In the genomic region with DNA sequence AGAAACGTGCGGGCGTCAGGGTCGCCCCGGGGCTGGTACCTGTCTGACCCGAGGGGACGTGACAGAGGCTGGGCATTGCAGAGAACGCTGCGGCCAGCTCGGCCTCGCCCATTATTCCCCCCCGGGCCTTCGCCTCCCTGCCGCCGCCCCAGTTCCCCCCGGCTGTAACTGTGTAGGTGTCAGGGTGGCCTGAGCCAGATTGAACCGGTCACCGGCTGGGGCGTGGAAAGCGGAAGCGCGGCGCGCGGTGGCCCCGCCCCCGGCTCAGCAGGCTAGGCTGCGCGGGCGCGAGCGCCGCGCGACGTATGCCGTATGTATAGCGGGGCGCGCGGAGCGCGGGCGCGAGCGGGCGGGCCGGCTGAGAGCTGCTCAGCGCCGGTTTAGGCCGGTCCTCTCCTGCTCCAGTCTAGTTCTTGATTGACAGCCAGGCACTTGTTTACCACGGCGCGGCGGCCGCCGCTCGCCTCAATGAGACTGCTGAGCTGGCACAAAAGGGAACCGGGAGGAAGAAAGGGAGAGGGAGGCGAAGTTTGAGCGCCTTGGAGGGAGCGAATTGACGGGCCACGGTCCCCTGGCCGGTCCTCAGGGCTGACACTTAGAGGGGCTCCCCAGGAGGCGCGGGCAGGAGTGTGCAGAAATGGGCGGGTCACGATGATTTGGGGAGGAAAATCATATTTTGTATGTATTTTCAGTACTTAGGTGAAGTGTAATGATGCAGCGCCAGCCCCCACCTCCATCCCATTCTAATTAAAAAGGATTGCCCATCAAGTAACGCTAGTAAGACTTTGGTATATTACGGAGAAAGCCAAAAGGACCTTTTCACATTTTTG, we compare ENCODE assay signal across 8 mouse cellular contexts. TPM values are rescaled to one million over a fixed set of nuclear protein-coding genes. Genes with fewer than 3 reads are reported as not detected.
DNase-seq lines count a peak whose midpoint lies in the region; ATAC-seq and TF ChIP-seq lines count a peak whose summit lies in the region.

No protein-coding gene starts in this region.

- peak; percentile 93 for DNase-seq in gastrocnemius, adult 2 months
- peak; percentile 99 for DNase-seq in hindbrain, postnatal 0 days (ENCODE audit: low spot score)
- DNase-seq in left cerebral cortex, adult 2 months (ENCODE audit: extremely low spot score in 1 of 2, low spot score in 2 of 2) = peak; percentile 90 to 91
- DNase-seq in retina, postnatal 7 days (ENCODE audit: low read depth, low spot score) = peak; percentile 93
- DNase-seq in urinary bladder, adult 18-20 months (ENCODE audit: low spot score in 2 of 2) = peak; percentile 90 to 93

- peak; percentile 64 for ATAC-seq in activated CD4-positive, CD25-positive, alpha-beta regulatory T cell, adult 4 months
- ATAC-seq in common myeloid progenitor, adult 5-6 weeks (replicated peaks; ENCODE audit: low read depth, poor library complexity, severe bottlenecking) = peak; percentile 36
- ATAC-seq in hindbrain, postnatal 0 days = peak; percentile 92

- no peak for TF ChIP-seq CTCF in gastrocnemius, adult 2 months (IDR thresholded peaks at IDR 0.05)
- TF ChIP-seq CTCF in hindbrain, postnatal 0 days (IDR thresholded peaks at IDR 0.05; ENCODE audit: low read depth) = no peak
- TF ChIP-seq CTCF in left cerebral cortex, adult 2 months (IDR thresholded peaks at IDR 0.05) = no peak

- no peaks in the 10 kb centered on the region for H3K9me3 ChIP-seq in hindbrain, postnatal 0 days (ENCODE audit: low read length)

- peak overlapping the region; percentile 91 for H3K4me3 ChIP-seq in gastrocnemius, adult 2 months
- H3K4me3 ChIP-seq in hindbrain, postnatal 0 days (ENCODE audit: low read length) = peak overlapping the region; percentile 65
- H3K4me3 ChIP-seq in left cerebral cortex, adult 2 months = peak overlapping the region; percentile 70
- H3K4me3 ChIP-seq in macrophage (ENCODE audit: inconsistent target) = peak overlapping the region; percentile 62

- 0 out of 2 replicates have a peak, but pooled peaks cover 2% of the 10 kb centered on the region for H3K4me1 ChIP-seq in hindbrain, postnatal 0 days (ENCODE audit: insufficient read depth, low read length)

- H3K27me3 ChIP-seq in hindbrain, postnatal 0 days (ENCODE audit: insufficient read depth, low read length) = no peaks in the 10 kb centered on the region

- peaks cover 41% of the 10 kb centered on the region for H3K79me2 ChIP-seq in macrophage (ENCODE audit: inconsistent target)

- H3K27ac ChIP-seq in gastrocnemius, adult 2 months = peak overlapping the region; percentile 100
- H3K27ac ChIP-seq in hindbrain, postnatal 0 days = peak overlapping the region; percentile 100
- peak overlapping the region; percentile 100 for H3K27ac ChIP-seq in left cerebral cortex, adult 2 months
- H3K27ac ChIP-seq in macrophage = peak overlapping the region; percentile 87

- intact Hi-C loops in gastrocnemius, adult 2 months (cut with DNase I) = loop anchor here (1.0 to 2.0 kb wide), 2 partner anchors 54 to 77 kb away; no protein-coding TSS in a partner anchor
- intact Hi-C loops in left cerebral cortex, adult 2 months (cut with DNase I) = loop anchor here (2.0 to 10.0 kb wide), 3 partner anchors 77 to 897 kb away; partner anchors contain the start of genes Cetn3 and Lysmd3

- H3K4me2 ChIP-seq in hindbrain, postnatal 0 days (ENCODE audit: low read depth, low read length) = peak overlapping the region; percentile 56

- peaks cover 12% of the 10 kb centered on the region for H3K36me3 ChIP-seq in hindbrain, postnatal 0 days (ENCODE audit: insufficient read depth, low read length)
- H3K36me3 ChIP-seq in macrophage (ENCODE audit: inconsistent target) = peaks cover 35% of the 10 kb centered on the region

- H3K9ac ChIP-seq in hindbrain, postnatal 0 days (replicated peaks; ENCODE audit: low read length) = peak overlapping the region; percentile 100

- WGBS in hindbrain, postnatal 0 days = 2% methylated on average over 72 of the region's 72 CpGs
- 0% methylated on average over 71 of the region's 72 CpGs for WGBS in macrophage (ENCODE audit: missing documents)

RNA-seq across cellular contexts. Expression of gene Arrdc3, which starts 2.9 kb away (rescaled TPM):
- 1 to 10 TPM; 5.1 to 8.6 TPM for polyA plus RNA-seq in activated CD4-positive, CD25-positive, alpha-beta regulatory T cell, adult 4 months (2017; shearing (Covaris generic))
- 37.4 and 44.1 TPM in 2 replicates for total RNA-seq in common myeloid progenitor, adult 5-6 weeks (2017)
- total RNA-seq in gastrocnemius, adult 2 months (2021) = 100 to 1,000 TPM in 1 of 2 experiments, 10 to 100 TPM in 1; 21.1 to 141 TPM
- 82.1 and 100 TPM in 2 replicates for total RNA-seq in hindbrain, postnatal 0 days (2014; rRNA removed)
- 48.1 and 49.8 TPM in 2 replicates for polyA plus RNA-seq in hindbrain, postnatal 0 days (2015; fragmentation: Nextera tagmentation; extraction: Ambion mirVana)
- 10 to 100 TPM; 34.0 to 39.4 TPM for total RNA-seq in left cerebral cortex, adult 2 months (2021)
- 100 to 1,000 TPM in 12 of 26 experiments, 10 to 100 TPM in 11, 1 to 10 TPM in 3; 8.0 to 378 (median 60.0) TPM for total RNA-seq in macrophage (2018; cell fraction: chromatin; rRNA removed)
- 100 to 1,000 TPM in 11 of 26 experiments, 10 to 100 TPM in 13, 1 to 10 TPM in 2; 7.1 to 154 (median 91.5) TPM for total RNA-seq in macrophage (2018; cell fraction: cytosol; rRNA removed)
- total RNA-seq in macrophage (2018; cell fraction: nucleus; rRNA removed) = 100 to 1,000 TPM in 9 of 26 experiments, 10 to 100 TPM in 15, 1 to 10 TPM in 2; 4.7 to 381 (median 49.8) TPM
- polyA plus RNA-seq in macrophage (2018) = 43.8 to 78.6 TPM (median 54.2 TPM) in 3 replicates

Comparison
In these comparisons a context has a peak if more than half of its experiments do, and no peak if none do; other contexts are left out.
1. Peak in every context shown above with its lines: DNase-seq, ATAC-seq, H3K4me3 ChIP-seq and H3K27ac ChIP-seq.
2. ATAC-seq: peak in every context shown above with its lines; median percentile 92 in hindbrain, postnatal 0 days; 64 in activated CD4-positive, CD25-positive, alpha-beta regulatory T cell, adult 4 months; 36 in common myeloid progenitor, adult 5-6 weeks.